Mouse (Mus musculus) thymus, postnatal 4 days (tissue): ENCODE data around the gene Gba2.
"Not testable (repeated sequence)": the region's sequence is repeated elsewhere in the genome, so short reads cannot be mapped to it uniquely, and the experiment has no call there.

Experiments
- DNase-seq: peaks from one replicate; pipeline ENCODE4 v3.0.0; 2021

Gene Gba2

DNA sequence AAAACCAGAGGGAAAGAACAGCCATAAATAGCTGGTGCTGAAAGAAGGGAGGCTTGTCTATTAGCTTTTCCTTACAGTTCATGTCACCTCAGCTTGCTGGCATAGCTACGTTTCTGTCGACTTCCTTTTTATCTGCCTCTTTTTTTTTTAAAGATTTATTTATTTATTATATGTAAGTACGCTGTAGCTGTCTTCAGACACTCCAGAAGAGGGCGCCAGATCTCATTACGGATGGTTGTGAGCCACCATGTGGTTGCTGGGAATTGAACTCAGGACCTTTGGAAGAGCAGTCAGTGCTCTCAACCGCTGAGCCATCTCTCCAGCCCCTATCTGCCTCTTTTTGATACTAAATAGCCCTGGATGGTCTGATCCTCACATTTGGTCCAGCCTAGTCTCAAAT, 26.8 kb downstream of the Gba2 start:
- DNase-seq, result not testable (repeated sequence)

DNA sequence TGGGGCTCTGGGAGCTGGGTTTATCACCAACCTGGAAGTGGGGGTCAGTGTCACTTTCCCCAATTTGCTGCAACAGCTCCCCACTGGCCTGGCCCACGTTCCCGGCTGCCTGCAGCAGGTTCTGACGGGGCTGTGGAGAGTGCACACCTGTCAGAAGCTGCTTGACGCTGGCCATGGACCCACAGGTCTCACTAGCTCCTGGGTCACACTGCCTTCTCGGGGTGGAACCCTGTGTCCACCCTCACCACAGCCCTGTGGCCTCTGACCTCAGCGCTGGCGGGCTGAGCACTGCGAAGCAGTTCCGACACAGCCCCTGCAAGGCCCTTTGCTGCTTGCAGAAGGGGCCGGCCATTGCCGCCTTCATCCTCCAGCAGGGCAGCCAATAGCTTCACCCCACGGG, 29.6 kb downstream of the Gba2 start:
- no peak for DNase-seq

DNA sequence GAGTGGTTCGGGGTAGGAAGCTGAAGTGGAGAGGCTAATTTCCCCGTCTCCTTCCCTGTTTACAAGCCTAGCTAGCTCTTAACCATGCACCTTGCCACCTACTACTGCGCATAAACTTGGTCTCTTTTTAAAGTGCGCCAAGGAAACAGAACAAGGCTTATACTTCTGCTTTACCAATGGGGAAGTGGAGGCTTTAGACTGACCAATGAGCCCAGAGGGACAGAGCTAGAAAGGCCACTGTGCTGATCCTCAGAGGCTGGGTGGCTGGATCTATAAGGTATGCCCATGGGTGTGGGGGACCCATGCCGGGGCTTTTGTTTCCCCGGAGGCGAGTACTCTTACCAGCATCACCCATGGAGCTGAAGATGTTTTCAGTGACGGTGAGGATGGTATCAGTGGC, 31.5 kb downstream of the Gba2 start:
- no peak for DNase-seq

DNA sequence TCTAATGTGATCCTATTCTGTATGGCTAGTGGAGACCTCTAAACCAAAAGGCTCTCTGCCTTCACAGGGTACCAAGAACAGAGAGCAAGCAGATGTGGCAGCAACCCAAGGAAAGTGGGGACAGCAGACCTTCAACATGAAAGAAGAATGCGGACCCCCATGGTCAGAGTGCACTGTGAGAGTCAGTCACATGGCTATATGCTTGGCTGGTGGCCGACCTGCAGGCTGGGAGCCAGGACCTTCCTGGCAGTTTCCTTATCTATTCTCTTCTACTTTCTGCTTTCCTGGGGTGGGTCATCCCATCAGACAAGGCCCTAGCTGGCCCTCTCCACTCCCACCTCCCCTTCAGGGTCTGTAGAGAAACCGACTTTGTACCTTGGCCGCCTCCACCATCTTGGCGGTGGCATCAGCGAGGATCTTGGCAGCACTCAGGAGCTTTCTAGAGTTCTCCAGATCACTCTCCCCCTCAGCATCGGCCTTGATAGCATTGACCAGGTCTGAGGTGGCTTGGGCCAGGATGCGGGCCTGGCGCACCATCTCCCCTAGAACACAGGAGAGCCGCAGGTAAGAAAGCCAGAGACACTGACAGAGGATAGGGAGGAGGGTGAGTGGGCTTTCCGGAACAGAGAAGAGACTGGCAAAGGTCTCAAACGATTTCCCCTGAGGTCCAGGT, 32.2 kb downstream of the Gba2 start:
- no peak for DNase-seq

DNA sequence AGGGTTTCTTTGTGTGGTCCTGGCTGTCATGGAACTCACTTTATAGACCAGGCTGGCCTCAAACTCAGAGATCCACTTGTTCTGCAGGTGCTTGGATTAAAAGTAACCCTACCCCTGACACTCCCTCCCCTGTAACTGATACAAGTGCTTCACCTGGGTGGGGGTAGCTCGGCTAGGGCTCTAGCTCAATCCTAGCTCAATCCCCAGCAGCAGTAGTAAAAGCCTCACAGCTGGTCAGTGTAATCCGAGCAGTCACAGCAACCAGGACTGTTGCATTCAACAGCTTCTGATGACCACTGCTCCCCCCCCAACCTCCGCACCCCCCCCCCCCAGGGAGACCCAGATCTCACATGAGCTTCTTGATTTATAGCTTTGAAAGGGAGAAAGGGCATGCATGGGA, 36.6 kb downstream of the Gba2 start:
- no peak for DNase-seq

DNA sequence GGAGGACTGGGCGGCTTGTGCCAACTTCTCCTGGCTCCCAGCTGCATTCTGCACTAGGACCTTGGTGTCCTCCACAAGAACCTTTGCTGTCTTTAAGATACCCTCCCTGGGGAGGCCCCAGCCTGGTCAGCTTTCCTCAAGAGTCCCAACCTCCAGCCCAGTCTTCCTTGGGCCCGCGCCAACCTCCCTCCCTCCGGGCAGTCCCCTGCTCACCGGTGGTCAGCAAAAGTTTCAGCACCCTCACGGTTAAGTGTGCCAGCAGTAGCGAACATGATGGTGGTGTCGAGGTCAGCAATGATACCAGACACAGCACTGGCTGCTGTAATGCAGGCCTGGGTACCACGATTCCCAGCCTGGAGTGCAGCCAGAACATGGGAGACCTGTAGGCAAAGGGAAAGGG, 42.6 kb downstream of the Gba2 start:
- DNase-seq, result no peak

DNA sequence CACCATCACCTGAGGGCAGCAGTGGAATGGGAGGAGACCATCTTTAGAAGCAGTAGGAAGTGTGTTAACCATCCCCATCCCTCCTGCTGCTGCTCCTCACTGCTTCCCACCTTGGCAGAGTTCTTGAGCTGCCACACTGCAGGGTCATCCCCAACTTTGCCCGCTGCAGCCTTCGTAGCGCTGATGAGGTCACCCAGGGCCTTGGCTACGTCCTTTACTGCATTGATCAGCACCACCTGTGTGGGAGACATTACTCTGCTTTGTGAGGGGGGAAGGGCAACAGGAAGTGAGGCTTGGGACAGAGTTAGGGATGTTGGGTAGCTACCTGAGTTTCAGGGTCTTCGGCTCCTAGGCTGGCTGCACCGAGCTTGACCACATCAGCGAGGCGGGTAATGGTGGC, 43.0 kb downstream of the Gba2 start:
- DNase-seq, result no peak

DNA sequence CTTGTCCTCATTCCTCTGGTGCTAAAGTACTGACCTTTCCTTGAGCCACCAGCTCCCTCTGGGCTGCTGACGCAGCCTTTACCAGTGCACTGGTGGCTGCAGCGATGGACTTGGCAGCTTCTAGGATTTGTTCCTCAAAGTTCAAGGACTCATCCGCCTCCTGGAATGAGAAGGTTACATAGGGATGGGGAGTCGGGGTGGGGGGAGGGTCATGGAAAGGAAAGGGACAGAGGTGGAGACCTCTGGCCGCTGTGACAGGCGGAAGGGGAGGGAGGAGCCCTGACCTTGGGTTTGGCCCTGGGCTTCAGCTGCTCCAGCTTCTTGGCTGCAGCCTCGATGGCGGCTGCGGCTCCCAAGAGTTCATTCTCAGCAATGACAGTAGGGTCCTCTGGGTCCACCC, 45.4 kb downstream of the Gba2 start:
- no peak for DNase-seq

DNA sequence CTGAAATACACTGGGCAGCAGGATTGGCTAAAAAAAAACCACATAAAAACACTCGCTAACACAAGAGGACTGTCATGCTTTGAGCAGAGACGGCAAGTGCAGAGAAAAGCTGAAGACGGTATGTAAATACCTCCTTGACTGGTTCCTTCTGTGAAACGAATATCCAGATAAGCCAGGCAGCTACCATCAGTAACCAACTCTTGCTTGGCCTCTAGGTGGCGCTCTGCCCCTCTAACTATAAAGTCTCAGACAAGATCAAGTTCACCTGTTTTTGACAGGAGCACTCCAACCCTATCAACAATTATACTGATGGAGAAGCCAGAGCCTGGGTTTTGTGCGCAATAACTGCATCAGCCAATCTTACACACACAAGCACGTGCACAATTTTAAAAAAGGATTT, 48.1 kb downstream of the Gba2 start:
- DNase-seq, result peak; percentile 92

DNA sequence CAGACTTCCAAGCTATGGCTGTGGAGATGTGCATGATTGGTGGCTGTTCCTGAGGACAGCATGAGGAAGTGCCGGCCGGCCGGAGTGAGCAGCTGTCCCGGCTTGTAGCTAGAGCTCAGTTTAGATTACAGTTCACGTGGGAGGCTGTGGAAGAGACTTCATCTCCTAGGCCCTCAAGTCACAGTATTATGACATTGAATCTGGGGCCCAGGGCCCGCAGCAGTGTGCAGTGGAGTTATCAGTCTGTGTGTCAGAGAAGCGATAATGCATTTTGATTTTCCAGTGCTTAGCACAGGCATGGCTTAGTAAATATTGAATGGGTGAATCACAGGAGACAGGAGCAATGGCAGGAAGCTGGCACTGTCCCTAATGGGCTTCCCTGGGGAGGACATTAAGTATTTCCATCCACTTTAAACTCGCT, 48.6 kb downstream of the Gba2 start:
- no peak for DNase-seq

DNA sequence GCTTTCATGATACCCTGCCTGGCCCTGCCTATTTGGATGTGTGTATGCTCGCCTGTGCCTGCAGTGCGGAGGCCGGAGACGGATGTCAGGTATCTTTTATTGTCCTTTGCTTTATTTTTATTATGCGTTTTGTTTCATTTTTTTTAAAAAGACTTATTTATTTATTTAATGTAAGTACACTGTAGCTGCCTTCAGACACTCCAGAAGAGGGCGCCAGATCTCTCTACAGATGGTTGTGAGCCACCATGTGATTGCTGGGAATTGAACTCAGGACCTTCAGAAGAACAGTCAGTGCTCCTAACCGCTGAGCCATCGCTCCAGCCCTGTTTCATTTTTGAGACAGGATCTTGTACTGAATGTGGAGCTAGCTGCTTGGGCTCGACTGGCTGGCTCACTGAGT, 50.2 kb downstream of the Gba2 start:
- peak; percentile 62 for DNase-seq

DNA sequence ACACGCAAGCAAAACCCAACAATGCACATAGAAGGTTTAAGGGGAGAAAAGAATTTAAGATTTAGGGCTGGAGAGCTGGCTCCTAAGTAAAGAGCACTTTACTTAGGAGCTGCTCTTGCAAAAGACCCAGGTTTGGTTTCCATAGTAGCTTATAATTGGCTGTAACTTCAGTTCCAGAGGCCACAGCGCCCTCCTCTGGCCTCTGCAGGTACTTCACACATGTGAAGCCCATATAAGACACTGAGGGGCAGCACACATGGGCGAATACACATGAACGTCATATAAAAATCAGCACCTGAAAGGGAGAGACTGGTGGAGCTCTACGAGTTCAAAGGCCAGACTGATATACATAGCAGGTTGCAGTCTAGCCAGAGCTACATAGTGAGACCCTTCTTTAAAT, 50.8 kb downstream of the Gba2 start:
- DNase-seq, result peak; percentile 58

DNA sequence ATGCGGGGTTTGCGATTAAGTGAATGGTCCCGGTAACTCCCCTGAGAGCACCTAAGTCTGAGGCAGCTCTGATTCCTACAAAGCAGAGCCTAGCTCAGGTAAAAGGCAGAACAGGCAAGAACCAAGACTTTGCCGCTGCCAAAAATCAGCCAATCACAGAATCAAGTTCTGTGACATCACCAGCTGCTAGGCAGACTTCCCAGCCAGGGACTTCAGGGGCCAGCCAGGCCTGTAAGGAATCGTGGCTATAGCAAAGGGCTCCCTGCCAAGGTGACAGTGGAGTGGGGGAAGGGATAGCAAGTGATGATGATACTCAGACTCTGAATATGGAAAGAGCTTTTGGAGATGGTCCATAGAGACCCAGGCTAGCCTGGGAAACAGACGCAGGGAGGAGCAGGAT, 58.7 kb downstream of the Gba2 start:
- DNase-seq, result peak; percentile 90

DNA sequence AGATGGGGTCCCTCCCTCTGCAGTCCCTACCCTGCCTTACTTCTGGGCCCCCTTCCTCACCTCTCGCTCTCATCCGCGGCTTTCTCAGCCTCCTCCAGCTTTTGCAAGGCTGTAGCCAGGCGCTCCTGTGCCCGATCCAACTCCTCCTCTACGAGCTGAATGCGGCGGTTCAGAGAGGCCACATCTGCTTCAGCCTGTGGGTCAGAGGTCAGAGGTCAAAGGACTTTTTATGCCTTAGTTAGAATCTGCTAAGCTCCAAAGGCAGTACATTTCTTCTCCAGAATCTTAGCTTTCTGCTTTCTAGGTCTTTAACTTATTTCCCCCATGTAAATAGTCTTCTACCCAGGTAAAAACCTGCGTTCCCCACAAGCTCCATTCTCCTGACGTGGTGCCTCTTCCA, 59.1 kb downstream of the Gba2 start:
- DNase-seq, result no peak
